Mouse (Mus musculus): ENCODE results near the gene Pard6b.

Gene Pard6b

DNA sequence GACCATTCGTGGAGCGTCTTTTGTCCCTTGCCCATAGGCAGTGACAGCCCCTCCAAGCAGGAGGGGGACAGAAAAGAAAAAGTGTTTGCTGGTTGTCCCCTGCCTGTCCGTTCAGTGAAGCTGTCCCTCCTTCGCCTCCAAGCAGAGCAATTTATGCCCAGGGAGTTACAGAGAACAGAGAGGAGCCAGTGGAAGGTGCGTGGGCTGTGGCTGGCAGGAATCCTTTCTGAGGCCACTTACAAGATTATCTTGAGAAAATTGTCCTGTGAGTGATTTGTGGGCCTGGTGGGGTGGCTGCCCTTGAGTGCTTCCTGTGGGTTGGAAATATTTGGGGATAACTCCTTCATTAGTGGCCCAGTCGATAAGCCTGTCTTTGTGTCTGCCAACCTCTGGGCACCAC, 42.8 kb downstream of the Pard6b start:
- in situ Hi-C loops (cut with MboI, MseI), result loop anchor here in 1 of 2 experiments (5.0 kb wide), 1 partner anchor 74 kb away; no protein-coding TSS in a partner anchor

- in situ Hi-C loops (cut with MboI, MseI), result loop anchor here in 1 of 2 experiments (5.0 kb wide), 1 partner anchor 62 kb away; no protein-coding TSS in a partner anchor
Measured at GRCm38 (mm10) chr2:168125288-168126089, 44.7 kb downstream of the Pard6b start.

- in situ Hi-C loops (cut with MboI, MseI), result loop anchor here in 1 of 2 experiments (5.0 kb wide), 1 partner anchor 60 kb away; no protein-coding TSS in a partner anchor
Measured at GRCm38 (mm10) chr2:168127767-168128166, 47.0 kb downstream of the Pard6b start.

DNA sequence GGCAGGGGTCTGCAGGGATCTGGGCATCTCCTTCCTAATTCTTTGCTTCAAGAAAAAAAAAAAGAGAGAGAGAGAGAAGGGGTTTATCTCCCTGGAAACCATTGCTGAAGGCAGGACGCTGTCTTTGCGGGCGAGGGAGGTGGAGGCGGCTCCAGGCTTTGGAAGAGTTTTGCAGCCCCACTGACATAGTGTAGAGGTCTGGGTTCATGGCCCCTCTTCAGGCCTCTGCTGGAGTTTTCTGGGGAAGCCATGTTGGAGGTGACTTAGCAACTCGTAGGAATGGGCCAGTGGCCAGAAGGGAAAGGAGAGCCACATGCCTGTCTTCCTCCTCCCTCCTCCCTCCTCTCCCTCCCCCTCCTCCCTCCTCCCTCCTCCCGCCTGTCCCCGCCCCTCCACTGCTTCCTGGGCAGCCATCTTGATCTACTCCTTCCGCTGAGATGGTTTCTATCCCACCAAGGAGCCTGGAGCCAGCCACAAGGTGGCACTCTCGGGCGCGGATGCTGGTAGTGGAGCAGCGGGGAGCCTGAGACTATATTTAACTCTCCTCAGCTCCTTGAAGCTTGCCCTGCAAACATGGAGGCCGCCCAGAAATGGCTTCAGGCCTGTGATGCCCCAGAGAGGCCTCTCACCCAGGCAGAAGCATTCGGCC, 47.5 kb downstream of the Pard6b start:
- in situ Hi-C loops (cut with MboI, MseI), result loop anchor here in 1 of 2 experiments (5.0 kb wide), 1 partner anchor 59 kb away; no protein-coding TSS in a partner anchor

GRCm38 (mm10) chr2:168130046-168130445, 49.2 kb downstream of the Pard6b start:
- in situ Hi-C loops (cut with MboI, MseI), result no loop called here

DNA sequence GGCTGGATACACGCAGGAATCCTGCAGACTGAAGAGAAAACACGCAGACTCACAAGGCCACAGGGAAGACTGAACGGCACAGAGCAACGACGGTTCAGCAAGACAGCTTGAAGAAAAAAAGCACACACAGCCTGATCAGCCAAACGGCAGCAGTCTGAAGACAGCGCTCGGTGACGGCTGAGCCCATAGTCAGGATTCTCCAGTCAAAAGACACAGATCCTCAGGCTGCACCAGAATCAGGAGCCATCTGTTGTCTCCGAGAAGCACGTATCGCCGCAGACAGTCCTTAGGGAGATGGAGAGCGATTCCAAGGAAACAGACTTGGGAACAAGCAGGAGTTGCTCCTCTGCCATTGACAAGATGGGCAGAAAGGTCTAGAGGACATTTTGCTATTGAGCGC, 56.4 kb downstream of the Pard6b start:
- in situ Hi-C loops (cut with MboI, MseI), result no loop called here

DNA sequence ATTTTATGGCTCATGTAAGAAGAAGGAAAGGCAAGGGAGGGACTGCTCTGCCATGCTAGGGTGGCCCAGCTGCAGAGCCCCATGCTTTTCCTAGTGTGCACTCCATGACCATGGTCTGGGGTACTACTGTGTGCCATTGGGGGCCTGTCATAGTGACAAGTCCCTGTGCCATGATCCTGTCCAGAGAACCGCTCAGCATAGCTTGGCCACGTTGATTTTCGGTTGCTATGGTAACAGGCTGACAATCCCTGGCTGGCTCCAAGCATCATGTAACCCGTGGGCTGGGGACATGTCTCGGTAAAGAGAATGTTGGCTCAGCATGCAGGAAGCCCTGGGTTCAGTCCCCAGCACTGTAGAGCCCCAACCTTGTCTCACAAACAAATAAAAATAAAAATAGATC, 63.0 kb downstream of the Pard6b start:
- in situ Hi-C loops (cut with MboI, MseI), result no loop called here

DNA sequence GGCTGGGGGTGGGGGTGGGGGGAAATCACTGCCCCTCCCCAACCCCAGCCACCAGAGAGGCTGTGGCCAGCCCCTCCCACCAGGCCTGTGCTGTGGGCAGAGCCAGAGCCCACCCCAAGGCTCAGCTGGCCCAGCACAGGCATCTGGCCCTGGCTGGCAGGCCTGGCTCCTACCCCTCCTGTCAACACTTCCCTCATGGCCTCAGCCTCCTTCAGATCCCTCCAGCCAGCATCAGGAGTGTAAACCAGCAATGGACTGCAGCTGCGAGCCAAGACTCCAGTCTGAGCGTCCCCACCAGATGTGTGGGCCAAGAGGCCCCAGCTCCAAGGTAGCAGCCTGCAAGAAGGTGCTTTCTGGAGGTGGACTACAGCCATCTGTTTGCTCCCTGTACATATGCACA, 64.6 kb downstream of the Pard6b start:
- in situ Hi-C loops (cut with MboI, MseI), result no loop called here

GRCm38 (mm10) chr2:168147722-168148432, 67.1 kb downstream of the Pard6b start:
- in situ Hi-C loops (cut with MboI, MseI), result no loop called here

DNA sequence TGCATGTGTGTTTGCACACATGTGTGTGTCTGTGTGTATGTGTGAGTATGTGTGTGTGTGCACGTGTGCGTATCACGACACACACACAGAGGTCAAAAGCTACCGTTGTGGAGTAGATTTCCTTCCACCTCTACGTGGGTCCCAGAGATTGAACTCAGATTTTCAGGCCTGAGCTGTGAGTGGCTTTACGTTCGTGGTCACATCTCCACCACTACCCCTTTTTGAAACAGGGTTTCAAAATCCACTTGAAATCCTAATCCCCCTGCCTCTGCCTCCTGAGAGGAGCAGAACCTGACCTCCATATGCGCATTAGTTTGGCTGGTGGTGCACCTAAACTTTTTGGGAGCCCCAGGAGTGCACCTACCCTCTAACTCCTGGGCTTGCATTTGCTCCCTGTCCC, 68.4 kb downstream of the Pard6b start:
- in situ Hi-C loops (cut with MboI, MseI), result no loop called here

Data from T-helper 17 cell (primary cell).